Mouse (Mus musculus) E14TG2a.4 (cell line): ENCODE measurements around the gene Sap25.

Experiments
- CTCF ChIP-seq: conservative IDR thresholded peaks from 2 replicates; pipeline ENCODE4 v1.5.1; 2014; ENCODE audit warnings: low read length
- NANOG ChIP-seq: IDR thresholded peaks from 2 replicates; pipeline ENCODE4 v1.6.1; 2014; ENCODE audit warnings: borderline replicate concordance, low read length, mixed read lengths
- POU5F1 ChIP-seq: IDR thresholded peaks from 2 replicates; pipeline ENCODE4 v1.6.1; 2014; ENCODE audit warnings: low read length, borderline replicate concordance

DNA sequence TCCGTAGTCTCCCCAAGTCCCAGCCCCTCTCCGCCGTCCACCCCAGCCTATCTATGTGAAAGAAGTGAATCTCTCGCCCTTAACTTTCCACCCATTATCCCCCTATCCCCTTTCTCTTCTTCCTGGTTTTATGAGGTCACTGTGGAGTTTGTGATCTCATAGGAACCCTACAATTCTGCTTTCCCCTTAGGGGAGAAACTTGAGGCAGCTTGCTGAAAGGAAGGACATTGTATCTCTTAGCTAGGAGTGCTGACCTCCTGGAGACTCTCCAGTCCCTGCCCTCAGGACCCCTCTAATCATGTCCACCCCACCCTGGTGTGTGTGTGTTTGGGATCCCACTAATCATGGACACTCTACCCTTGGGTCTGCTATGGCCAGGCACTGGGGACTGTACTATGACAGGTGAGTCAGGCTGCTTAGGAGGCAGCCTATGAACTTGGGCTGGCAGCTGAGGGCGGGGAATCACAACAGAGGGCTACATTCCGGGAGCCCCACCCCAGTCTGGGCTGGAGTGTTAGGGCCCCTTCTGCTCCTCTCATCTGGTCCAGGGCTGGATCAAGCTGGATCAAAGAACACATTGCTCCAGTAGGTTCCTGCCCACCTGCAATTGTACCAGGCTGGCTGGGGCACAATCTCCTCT lies 11.1 kb upstream of the Sap25 start:
- TF ChIP-seq CTCF, result no peak
- no peak for TF ChIP-seq POU5F1
- TF ChIP-seq NANOG, result no peak
